Comparison of ENCODE assay signal across 8 mouse cellular contexts in genomic region chr16:90142247-90142573, GRCm38 (mm10). TPM values are rescaled to one million over a fixed set of nuclear protein-coding genes. Genes with fewer than 3 reads are reported as not detected.
DNase-seq lines count a peak whose midpoint lies in the region; ATAC-seq lines count a peak whose summit lies in the region.

No protein-coding gene starts in this region.

- H3K4me1 ChIP-seq in embryonic facial prominence, embryonic 11.5 days (ENCODE audit: control insufficient read depth, insufficient read depth, low read length): peaks cover 9% of the 10 kb centered on the region
- H3K4me1 ChIP-seq in midbrain, embryonic 15.5 days: peaks cover 31% of the 10 kb centered on the region

- H3K9ac ChIP-seq in embryonic facial prominence, embryonic 11.5 days (replicated peaks; ENCODE audit: low read length): peak overlapping the region; percentile 79
- H3K9ac ChIP-seq in midbrain, embryonic 15.5 days: peak overlapping the region; percentile 84

- H3K36me3 ChIP-seq in embryonic facial prominence, embryonic 11.5 days (replicated peaks; ENCODE audit: control insufficient read depth, insufficient read depth, low read depth, low read length): no peaks in the 10 kb centered on the region
- H3K36me3 ChIP-seq in midbrain, embryonic 15.5 days (replicated peaks): no peaks in the 10 kb centered on the region

- intact Hi-C loops in heart, postnatal 36 days (cut with DNase I): loop anchor here (2.0 kb wide), 1 partner anchor 69 kb away; no protein-coding TSS in a partner anchor

- H3K4me2 ChIP-seq in embryonic facial prominence, embryonic 11.5 days (ENCODE audit: low read depth, low read length): peak overlapping the region; percentile 72
- H3K4me2 ChIP-seq in midbrain, embryonic 15.5 days: peak overlapping the region; percentile 76

- WGBS in embryonic facial prominence, embryonic 11.5 days: under 1% methylated on average over 20 of the region's 20 CpGs
- WGBS in large intestine, adult 2 months: 7% methylated on average over 20 of the region's 20 CpGs
- WGBS in midbrain, embryonic 15.5 days: under 1% methylated on average over 20 of the region's 20 CpGs

- H3K9me3 ChIP-seq in embryonic facial prominence, embryonic 11.5 days (replicated peaks; ENCODE audit: control insufficient read depth, low read length): no peaks in the 10 kb centered on the region
- no peaks in the 10 kb centered on the region for H3K9me3 ChIP-seq in midbrain, embryonic 15.5 days

- no peaks in the 10 kb centered on the region for H3K27me3 ChIP-seq in embryonic facial prominence, embryonic 11.5 days (ENCODE audit: control insufficient read depth, insufficient read depth, low read length)
- no peaks in the 10 kb centered on the region for H3K27me3 ChIP-seq in midbrain, embryonic 15.5 days (replicated peaks)

- peak overlapping the region; percentile 73 for H3K4me3 ChIP-seq in embryonic facial prominence, embryonic 11.5 days (ENCODE audit: low read depth, low read length)
- H3K4me3 ChIP-seq in midbrain, embryonic 15.5 days: peak overlapping the region; percentile 76

- ATAC-seq in embryonic facial prominence, embryonic 11.5 days (replicated peaks; ENCODE audit: insufficient number of reproducible peaks, low FRiP score, low TSS enrichment, low read depth): no peak
- ATAC-seq in midbrain, embryonic 15.5 days (replicated peaks): no peak
- ATAC-seq in activated CD4-positive, CD25-positive, alpha-beta regulatory T cell, adult 4 months: no peak

- no peak overlapping the region for H3K27ac ChIP-seq in embryonic facial prominence, embryonic 11.5 days (replicated peaks; ENCODE audit: low read depth, low read length)
- peak overlapping the region; percentile 96 for H3K27ac ChIP-seq in midbrain, embryonic 15.5 days

- peak; percentile 12 for DNase-seq in spleen, adult 12 weeks (ENCODE audit: low spot score)
- DNase-seq in spleen, postnatal 10 days (ENCODE audit: low spot score in 2 of 2): no peak
- peak; percentile 47 for DNase-seq in embryonic facial prominence, embryonic 11.5 days (ENCODE audit: low spot score)
- peak; percentile 7 to 10 for DNase-seq in heart, postnatal 36 days
- peak; percentile 8 for DNase-seq in large intestine, adult 2 months (ENCODE audit: low read depth, low spot score)
- no peak for DNase-seq in layer of hippocampus, postnatal 25 days (ENCODE audit: extremely low spot score in 1 of 2, low spot score in 1 of 2)

RNA-seq across cellular contexts. Expression of gene Tiam1, which starts 1.4 kb away (rescaled TPM):
- polyA plus RNA-seq in embryonic facial prominence, embryonic 11.5 days (2014; fragmentation: Nextera tagmentation; extraction: Ambion mirVana): 31.2 and 33.8 TPM in 2 replicates
- total RNA-seq in heart, postnatal 36 days (2021): 1 to 10 TPM; 4.8 to 6.1 TPM
- polyA plus RNA-seq in large intestine, adult 2 months (2012; rRNA removed): 2.8 and 3.3 TPM in 2 replicates
- polyA plus RNA-seq in midbrain, embryonic 15.5 days (2015; fragmentation: Nextera tagmentation; extraction: Ambion mirVana): 26.3 and 30.8 TPM in 2 replicates
- polyA plus RNA-seq in activated CD4-positive, CD25-positive, alpha-beta regulatory T cell, adult 4 months (2017; shearing (Covaris generic)): 10 to 100 TPM; 49.7 to 53.9 TPM
- 100 to 1,000 TPM in 1 of 2 experiments, 10 to 100 TPM in 1; 93.4 to 114 TPM for total RNA-seq in layer of hippocampus, postnatal 25 days (2021)

Comparison
In these comparisons a context has a peak if more than half of its experiments do, and no peak if none do; other contexts are left out.
1. DNase-seq: peak in spleen, adult 12 weeks (single experiment), embryonic facial prominence, embryonic 11.5 days (single experiment), heart, postnatal 36 days (2 of 2) and large intestine, adult 2 months (single experiment); none in spleen, postnatal 10 days (0 of 2) and layer of hippocampus, postnatal 25 days (0 of 2).